In the genomic region with DNA sequence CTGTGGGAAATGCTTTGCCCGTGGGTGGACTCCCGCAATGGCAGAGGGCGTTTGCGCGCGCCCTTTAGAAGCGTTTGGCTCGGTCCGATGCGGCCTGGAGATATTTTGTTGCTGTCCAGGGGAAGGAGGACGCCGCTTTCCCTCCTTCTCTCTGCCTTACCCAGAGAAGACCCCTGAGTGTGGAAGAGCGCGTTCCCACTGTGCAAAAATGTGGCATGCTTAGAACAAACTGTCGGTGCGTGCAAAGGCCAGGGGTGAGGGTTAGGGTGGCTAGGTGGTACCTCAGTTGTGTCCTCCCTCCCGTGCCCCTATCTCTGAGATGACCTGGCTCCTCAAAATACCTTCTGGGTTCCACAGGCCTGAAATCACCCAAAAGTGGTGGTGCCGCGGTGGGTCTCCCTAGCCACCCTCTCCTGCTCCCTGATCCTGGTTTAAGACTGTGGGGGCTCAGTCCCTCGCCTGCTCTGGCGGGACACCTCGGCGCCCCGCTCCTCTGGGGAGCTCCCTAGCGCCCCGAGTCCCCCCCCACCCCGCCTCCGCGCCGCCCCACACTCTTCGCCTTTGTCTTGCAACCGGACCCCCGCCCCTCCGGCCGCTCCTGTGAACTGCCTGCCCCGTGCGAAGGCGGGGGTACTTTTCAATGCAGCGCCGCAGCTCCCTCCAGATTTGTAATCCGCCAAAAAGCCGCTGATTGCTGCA, we compare ENCODE assay signal across 9 mouse cellular contexts. TPM values are rescaled to one million over a fixed set of nuclear protein-coding genes. Genes with fewer than 3 reads are reported as not detected.
DNase-seq lines count a peak whose midpoint lies in the region; ATAC-seq and TF ChIP-seq lines count a peak whose summit lies in the region.
"Had no signal": no experiment of that assay in that cellular context is flagged by ENCODE, and none has a peak within 500 bp of the region (broad histone marks: within the 10 kb centered on the region; RNA-seq: fewer than 3 reads in every experiment).

No protein-coding gene starts in this region.

- peak overlapping the region; percentile 57 for H3K4me2 ChIP-seq in lung, embryonic 14.5 days
- H3K4me2 ChIP-seq in forebrain, embryonic 11.5 days (ENCODE audit: low read depth, low read length, severe bottlenecking), result peak overlapping the region; percentile 79
- H3K4me2 ChIP-seq in intestine, postnatal 0 days (replicated peaks; ENCODE audit: low read depth), result peak overlapping the region; percentile 73

- TF ChIP-seq CTCF in lung, embryonic 14.5 days (IDR thresholded peaks at IDR 0.05; ENCODE audit: low read depth), result no peak
- no peak for TF ChIP-seq CTCF in lung, adult 2 months (IDR thresholded peaks at IDR 0.05; ENCODE audit: insufficient read depth, low read length)
- no peak for TF ChIP-seq CTCF in intestine, postnatal 0 days (IDR thresholded peaks at IDR 0.05; ENCODE audit: low read depth)

- 2% methylated on average over 42 of the region's 42 CpGs for WGBS in lung, embryonic 14.5 days
- 3% methylated on average over 42 of the region's 42 CpGs for WGBS in lung, adult 2 months
- WGBS in forebrain, embryonic 11.5 days, result 0% methylated on average over 42 of the region's 42 CpGs
- WGBS in intestine, postnatal 0 days, result 1% methylated on average over 42 of the region's 42 CpGs

- peaks cover 96% of the 10 kb centered on the region for H3K27me3 ChIP-seq in lung, embryonic 14.5 days (ENCODE audit: insufficient read depth, low read length)
- peaks cover 3% of the 10 kb centered on the region; the same call in 1 of the 2 replicates for H3K27me3 ChIP-seq in forebrain, embryonic 11.5 days (ENCODE audit: control insufficient read depth, insufficient read depth, low read length)
- H3K27me3 ChIP-seq in intestine, postnatal 0 days (replicated peaks; ENCODE audit: control insufficient read depth, insufficient read depth, low read length), result peaks cover 99% of the 10 kb centered on the region

- TF ChIP-seq POLR2A in lung, adult 2 months (IDR thresholded peaks at IDR 0.05; ENCODE audit: borderline replicate concordance, extremely low read depth, low read depth, low read length), result no peak

- no peaks in the 10 kb centered on the region for H3K36me3 ChIP-seq in lung, embryonic 14.5 days (ENCODE audit: insufficient read depth)
- no peaks in the 10 kb centered on the region for H3K36me3 ChIP-seq in forebrain, embryonic 11.5 days (ENCODE audit: control insufficient read depth, insufficient read depth, low read length)
- H3K36me3 ChIP-seq in intestine, postnatal 0 days (ENCODE audit: control insufficient read depth, insufficient read depth), result no peaks in the 10 kb centered on the region

- H3K27ac ChIP-seq in lung, embryonic 14.5 days (ENCODE audit: low read depth), result no peak overlapping the region
- peak overlapping the region; percentile 97 for H3K27ac ChIP-seq in forebrain, embryonic 11.5 days (ENCODE audit: low read depth, low read length)
- no peak overlapping the region for H3K27ac ChIP-seq in intestine, postnatal 0 days (ENCODE audit: low read depth, low read length)

- DNase-seq in lung, embryonic 14.5 days, result no peak
- no peak for DNase-seq in lung, adult 2 months
- DNase-seq in forebrain, embryonic 11.5 days (ENCODE audit: low spot score), result peak; percentile 88
- DNase-seq in retina, embryonic 14.5 days (ENCODE audit: low spot score), result peak; percentile 17
- no peak for DNase-seq in frontal cortex, postnatal 10 days (ENCODE audit: low spot score in 2 of 2)
- no peak for DNase-seq in layer of hippocampus, adult 18-20 months (ENCODE audit: low spot score in 2 of 2)

- H3K4me3 ChIP-seq in lung, embryonic 14.5 days (ENCODE audit: low read depth, low read length), result 0 out of 2 replicates have a peak overlapping the region, but pooled peaks have one; percentile 3
- H3K4me3 ChIP-seq in lung, adult 2 months (replicated peaks; ENCODE audit: extremely low read depth, low read depth, low read length), result no peak overlapping the region
- peak overlapping the region; percentile 26 for H3K4me3 ChIP-seq in forebrain, embryonic 11.5 days (ENCODE audit: low read depth, low read length)
- H3K4me3 ChIP-seq in intestine, postnatal 0 days (ENCODE audit: low read depth, low read length), result peak overlapping the region; percentile 47

- H3K9me3 ChIP-seq in lung, embryonic 14.5 days (ENCODE audit: low read depth, low read length), result no peaks in the 10 kb centered on the region
- no peaks in the 10 kb centered on the region for H3K9me3 ChIP-seq in forebrain, embryonic 11.5 days (ENCODE audit: control insufficient read depth, low read length)
- H3K9me3 ChIP-seq in intestine, postnatal 0 days (ENCODE audit: control insufficient read depth), result no peaks in the 10 kb centered on the region

- ATAC-seq in lung, embryonic 14.5 days (ENCODE audit: insufficient read depth), result no peak
- peak; percentile 42 for ATAC-seq in forebrain, embryonic 11.5 days (replicated peaks; ENCODE audit: low FRiP score)
- ATAC-seq in intestine, postnatal 0 days, result no peak
- ATAC-seq in megakaryocyte-erythroid progenitor cell, adult 5-6 weeks (replicated peaks; ENCODE audit: low FRiP score, low TSS enrichment, poor library complexity, severe bottlenecking), result no peak
- ATAC-seq: inflammation-experienced regulatory T-cells, adult 6 months had no signal

- no peak overlapping the region for H3K9ac ChIP-seq in lung, embryonic 14.5 days
- H3K9ac ChIP-seq in forebrain, embryonic 11.5 days (ENCODE audit: low read length), result peak overlapping the region; percentile 65
- no peak overlapping the region for H3K9ac ChIP-seq in intestine, postnatal 0 days (ENCODE audit: low read depth, low read length)

- no peaks in the 10 kb centered on the region; the same call in 1 of the 2 replicates for H3K4me1 ChIP-seq in lung, embryonic 14.5 days (ENCODE audit: insufficient read depth)
- H3K4me1 ChIP-seq in lung, adult 2 months (ENCODE audit: control insufficient read depth, insufficient read depth, low read length), result peaks cover 15% of the 10 kb centered on the region; the same call in 1 of the 2 replicates
- peaks cover 47% of the 10 kb centered on the region for H3K4me1 ChIP-seq in forebrain, embryonic 11.5 days (replicated peaks; ENCODE audit: control insufficient read depth, insufficient read depth, low read length)
- peaks cover 14% of the 10 kb centered on the region; the same call in 1 of the 2 replicates for H3K4me1 ChIP-seq in intestine, postnatal 0 days (replicated peaks; ENCODE audit: control insufficient read depth, insufficient read depth, low read length)

RNA-seq across cellular contexts. Expression of a gene that starts 48.3 kb away (rescaled TPM):
- 10.7 and 11.9 TPM in 2 replicates for polyA plus RNA-seq in lung, embryonic 14.5 days (2014; fragmentation: Nextera tagmentation; extraction: Ambion mirVana)
- polyA plus RNA-seq in lung, adult 2 months (2012; rRNA removed), result 20.6 and 21.9 TPM in 2 replicates
- polyA plus RNA-seq in forebrain, embryonic 11.5 days (2014; fragmentation: Nextera tagmentation; extraction: Ambion mirVana), result 54.6 and 59.0 TPM in 2 replicates
- 25.4 and 29.1 TPM in 2 replicates for polyA plus RNA-seq in intestine, postnatal 0 days (2015; fragmentation: Nextera tagmentation; extraction: Ambion mirVana)
- 20.9 and 44.1 TPM in 2 replicates for total RNA-seq in megakaryocyte-erythroid progenitor cell, adult 5-6 weeks (2014; fragmentation: Nextera tagmentation)
- total RNA-seq in megakaryocyte-erythroid progenitor cell, adult 5-6 weeks (2017), result 33.5 and 48.7 TPM in 2 replicates
- 10 to 100 TPM; 58.9 to 59.8 TPM for total RNA-seq in layer of hippocampus, adult 18-20 months (2021)

RNA-seq across cellular contexts. Expression of a gene that starts 48.5 kb away (rescaled TPM):
- not detected in 2 replicates for polyA plus RNA-seq in lung, embryonic 14.5 days (2014; fragmentation: Nextera tagmentation; extraction: Ambion mirVana)
- not detected in 2 replicates for polyA plus RNA-seq in lung, adult 2 months (2012; rRNA removed)
- polyA plus RNA-seq in forebrain, embryonic 11.5 days (2014; fragmentation: Nextera tagmentation; extraction: Ambion mirVana), result 117 and 119 TPM in 2 replicates
- not detected in 2 replicates for polyA plus RNA-seq in intestine, postnatal 0 days (2015; fragmentation: Nextera tagmentation; extraction: Ambion mirVana)
- total RNA-seq in megakaryocyte-erythroid progenitor cell, adult 5-6 weeks (2014; fragmentation: Nextera tagmentation), result not detected in 2 replicates
- not detected in 2 replicates for total RNA-seq in megakaryocyte-erythroid progenitor cell, adult 5-6 weeks (2017)
- total RNA-seq in layer of hippocampus, adult 18-20 months (2021), result 10 to 100 TPM; 13.1 to 15.3 TPM
- polyA plus RNA-seq: inflammation-experienced regulatory T-cells, adult 6 months had no signal

Comparison
In these comparisons a context has a peak if more than half of its experiments do, and no peak if none do; other contexts are left out.
1. DNase-seq: peak in forebrain, embryonic 11.5 days (single experiment) and retina, embryonic 14.5 days (single experiment); none in lung, embryonic 14.5 days (single experiment), lung, adult 2 months (single experiment), frontal cortex, postnatal 10 days (0 of 2) and layer of hippocampus, adult 18-20 months (0 of 2).
2. RNA of a gene that starts 48.5 kb away (polyA plus RNA-seq): 117 to 119 TPM in forebrain, embryonic 11.5 days; not detected in intestine, postnatal 0 days, not detected in lung, embryonic 14.5 days and not detected in lung, adult 2 months; every median in the first group is over 100 times any median in the second.
3. Peak in every context shown above with its lines, with median percentiles within 50 percentile points of each other: H3K4me2 ChIP-seq.